Comparison of ENCODE assay signal across 16 mouse cellular contexts in the genomic region with DNA sequence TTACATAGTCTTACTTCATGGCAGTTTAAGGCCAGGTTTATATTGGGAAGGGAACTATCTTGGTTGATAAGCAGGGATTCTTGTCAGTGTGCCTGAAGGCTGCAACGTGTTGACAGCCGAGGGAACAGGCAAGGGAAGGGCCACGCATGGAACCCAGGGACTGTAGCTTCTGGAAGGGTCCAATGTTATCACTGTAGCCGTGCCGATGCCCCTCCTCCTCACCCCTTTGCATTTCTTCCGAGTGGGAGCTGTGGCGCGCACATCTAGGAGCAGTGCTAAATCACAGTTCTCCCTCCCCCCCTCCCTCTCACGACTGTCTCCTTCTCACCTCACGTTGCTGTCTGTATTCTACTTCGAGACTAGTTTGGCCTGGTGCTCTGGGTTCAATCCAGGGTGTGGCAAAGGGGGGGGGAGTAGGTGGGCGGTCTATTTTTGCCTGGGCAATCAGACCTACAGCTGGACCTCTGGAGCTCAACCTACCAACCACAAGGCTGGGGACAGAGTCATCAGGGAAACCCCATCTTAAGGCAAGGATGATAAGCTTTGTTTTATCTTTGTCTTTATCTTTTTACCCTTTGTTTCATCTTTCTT. TPM values are rescaled to one million over a fixed set of nuclear protein-coding genes. Genes with fewer than 3 reads are reported as not detected.
DNase-seq lines count a peak whose midpoint lies in the region; ATAC-seq and TF ChIP-seq lines count a peak whose summit lies in the region.
"Had no signal": no experiment of that assay in that cellular context is flagged by ENCODE, and none has a peak within 500 bp of the region (broad histone marks: within the 10 kb centered on the region; RNA-seq: fewer than 3 reads in every experiment).

No protein-coding gene starts in this region.

- no peak overlapping the region for H3K27ac ChIP-seq in hindbrain, embryonic 13.5 days
- H3K27ac ChIP-seq in hindbrain, embryonic 11.5 days (ENCODE audit: low read depth, low read length) = no peak overlapping the region
- peak overlapping the region; percentile 42; the same call in 1 of the 2 replicates for H3K27ac ChIP-seq in heart, embryonic 10.5 days
- H3K27ac ChIP-seq: forebrain, embryonic 10.5 days; left cerebral cortex, adult 2 months; limb, embryonic 12.5 days; liver, embryonic 15.5 days; macrophage; midbrain, embryonic 13.5 days had no signal

- DNase-seq in hindbrain, embryonic 11.5 days (ENCODE audit: low spot score) = no peak
- DNase-seq in heart, embryonic 10.5 days (ENCODE audit: low spot score) = peak; percentile 81
- DNase-seq in heart, postnatal 10 days = peak; percentile 73 to 81
- DNase-seq in thymus, postnatal 25 days = no peak
- DNase-seq in adrenal gland, adult 8-10 months = no peak
- DNase-seq: adrenal gland, postnatal 10 days; cerebellum, adult 8-10 months; kidney, adult 8-10 months had no signal

- 85% methylated on average over 12 of the region's 12 CpGs for WGBS in hindbrain, embryonic 13.5 days
- WGBS in hindbrain, embryonic 11.5 days = 92% methylated on average over 12 of the region's 12 CpGs
- WGBS in heart, embryonic 10.5 days = 25% methylated on average over 12 of the region's 12 CpGs

- H3K9ac ChIP-seq in hindbrain, embryonic 13.5 days = no peak overlapping the region
- no peak overlapping the region for H3K9ac ChIP-seq in hindbrain, embryonic 11.5 days (ENCODE audit: low read depth, low read length)
- H3K9ac ChIP-seq: limb, embryonic 12.5 days; liver, embryonic 15.5 days; midbrain, embryonic 13.5 days had no signal

- no peak for TF ChIP-seq POLR2A in myocyte (IDR thresholded peaks at IDR 0.05; ENCODE audit: insufficient read length, low read depth)

- no peaks in the 10 kb centered on the region for H3K27me3 ChIP-seq in hindbrain, embryonic 13.5 days
- no peaks in the 10 kb centered on the region for H3K27me3 ChIP-seq in hindbrain, embryonic 11.5 days (ENCODE audit: control insufficient read depth, insufficient read depth, low read length)
- H3K27me3 ChIP-seq in heart, embryonic 10.5 days (ENCODE audit: insufficient read depth, poor library complexity, severe bottlenecking) = no peaks in the 10 kb centered on the region
- no peaks in the 10 kb centered on the region for H3K27me3 ChIP-seq in myocyte (ENCODE audit: control insufficient read depth, insufficient read depth, insufficient read length)
- H3K27me3 ChIP-seq: limb, embryonic 12.5 days; liver, embryonic 15.5 days; midbrain, embryonic 13.5 days had no signal

- H3K9me3 ChIP-seq in hindbrain, embryonic 13.5 days = no peaks in the 10 kb centered on the region
- H3K9me3 ChIP-seq in hindbrain, embryonic 11.5 days (ENCODE audit: control insufficient read depth, low read length) = no peaks in the 10 kb centered on the region
- no peaks in the 10 kb centered on the region for H3K9me3 ChIP-seq in heart, embryonic 10.5 days
- H3K9me3 ChIP-seq: forebrain, embryonic 10.5 days; limb, embryonic 12.5 days; liver, embryonic 15.5 days; midbrain, embryonic 13.5 days had no signal

- H3K4me2 ChIP-seq in hindbrain, embryonic 13.5 days = no peak overlapping the region
- H3K4me2 ChIP-seq in hindbrain, embryonic 11.5 days (replicated peaks; ENCODE audit: low read depth, low read length) = no peak overlapping the region
- peak overlapping the region; percentile 45 for H3K4me2 ChIP-seq in myocyte (ENCODE audit: low read depth)
- H3K4me2 ChIP-seq: limb, embryonic 12.5 days; liver, embryonic 15.5 days; midbrain, embryonic 13.5 days had no signal

- peaks cover 16% of the 10 kb centered on the region; the same call in 1 of the 2 replicates for H3K4me1 ChIP-seq in hindbrain, embryonic 13.5 days (replicated peaks)
- H3K4me1 ChIP-seq in hindbrain, embryonic 11.5 days (replicated peaks; ENCODE audit: control insufficient read depth, insufficient read depth, low read length) = no peaks in the 10 kb centered on the region
- peaks cover 56% of the 10 kb centered on the region for H3K4me1 ChIP-seq in heart, embryonic 10.5 days
- H3K4me1 ChIP-seq: forebrain, embryonic 10.5 days; limb, embryonic 12.5 days; liver, embryonic 15.5 days; midbrain, embryonic 13.5 days had no signal

- H3ac ChIP-seq in myocyte (ENCODE audit: control insufficient read depth, insufficient read length) = no peak overlapping the region

- H3K4me3 ChIP-seq in hindbrain, embryonic 13.5 days = no peak overlapping the region
- H3K4me3 ChIP-seq in hindbrain, embryonic 11.5 days (ENCODE audit: low read depth, low read length) = no peak overlapping the region
- H3K4me3 ChIP-seq in heart, embryonic 10.5 days = peak overlapping the region; percentile 18; the same call in 1 of the 2 replicates
- no peak overlapping the region for H3K4me3 ChIP-seq in myocyte
- H3K4me3 ChIP-seq: forebrain, embryonic 10.5 days; left cerebral cortex, adult 2 months; limb, embryonic 12.5 days; liver, embryonic 15.5 days; midbrain, embryonic 13.5 days had no signal

- H3K36me3 ChIP-seq in hindbrain, embryonic 13.5 days = no peaks in the 10 kb centered on the region
- H3K36me3 ChIP-seq in hindbrain, embryonic 11.5 days (ENCODE audit: control insufficient read depth, insufficient read depth, low read length) = no peaks in the 10 kb centered on the region
- H3K36me3 ChIP-seq in heart, embryonic 10.5 days = no peaks in the 10 kb centered on the region
- H3K36me3 ChIP-seq in myocyte (ENCODE audit: control insufficient read depth, insufficient read depth) = no peaks in the 10 kb centered on the region
- H3K36me3 ChIP-seq: forebrain, embryonic 10.5 days; limb, embryonic 12.5 days; liver, embryonic 15.5 days; midbrain, embryonic 13.5 days had no signal

- ATAC-seq in hindbrain, embryonic 13.5 days (ENCODE audit: low FRiP score) = 0 out of 2 replicates have a peak, but pooled peaks have one; percentile 12
- no peak for ATAC-seq in hindbrain, embryonic 11.5 days (ENCODE audit: low FRiP score)
- ATAC-seq: midbrain, embryonic 13.5 days had no signal

- H3K79me2 ChIP-seq in myocyte (ENCODE audit: control insufficient read depth, insufficient read depth) = no peaks in the 10 kb centered on the region

- intact Hi-C loops in heart, postnatal 10 days (cut with DNase I) = loop anchor here (1.0 to 5.0 kb wide), 3 partner anchors 21 to 132 kb away; no protein-coding TSS in a partner anchor

TF ChIP-seq in myocyte, 11 proteins besides CTCF, POLR2A, EP300 and RAD21:
- TF ChIP-seq SRF (IDR thresholded peaks at IDR 0.05; ENCODE audit: control insufficient read depth, insufficient read length, low read depth) = no peak
- no peak for TF ChIP-seq MYOG (IDR thresholded peaks at IDR 0.05; ENCODE audit: control insufficient read depth in 1 of 3, insufficient read depth in 1 of 3, insufficient read length in 2 of 3, low read depth in 2 of 3)
- no peak for TF ChIP-seq USF1 (IDR thresholded peaks at IDR 0.05; ENCODE audit: low read depth)
- no peak for TF ChIP-seq TCF12 (IDR thresholded peaks at IDR 0.05; ENCODE audit: insufficient read depth, poor library complexity, severe bottlenecking)
- no peak for TF ChIP-seq MAX (IDR thresholded peaks at IDR 0.05; ENCODE audit: low read depth)
- TF ChIP-seq TCF3 (IDR thresholded peaks at IDR 0.05; ENCODE audit: insufficient read length, low read depth) = no peak
- no peak for TF ChIP-seq E2F4 (IDR thresholded peaks at IDR 0.05; ENCODE audit: insufficient read depth)
- no peak for TF ChIP-seq CEBPB (IDR thresholded peaks at IDR 0.05; ENCODE audit: insufficient read depth, poor library complexity, severe bottlenecking)
- TF ChIP-seq POLR2AphosphoS2 (IDR thresholded peaks at IDR 0.05; ENCODE audit: insufficient read length, low read depth) = no peak

RNA-seq across cellular contexts. Expression of a gene that starts 29.6 kb away (rescaled TPM):
- polyA plus RNA-seq in hindbrain, embryonic 13.5 days (2015; fragmentation: Nextera tagmentation; extraction: Ambion mirVana) = 42.6 and 43.3 TPM in 2 replicates
- 11.3 and 13.6 TPM in 2 replicates for polyA plus RNA-seq in hindbrain, embryonic 11.5 days (2014; fragmentation: Nextera tagmentation; extraction: Ambion mirVana)
- 92.5 and 153 TPM in 2 replicates for polyA plus RNA-seq in heart, embryonic 10.5 days (2016; fragmentation: Nextera tagmentation; extraction: Ambion mirVana)
- 100 to 1,000 TPM; 252 to 325 TPM for total RNA-seq in heart, postnatal 10 days (2021)
- 5.0 TPM for polyA plus RNA-seq in myocyte (2012; fragmentation: generic; extraction: Trizol)
- total RNA-seq in adrenal gland, adult 8-10 months (2022) = 10 to 100 TPM in 2 of 4 experiments, 1 to 10 TPM in 2; 5.5 to 33.1 (median 13.5) TPM
- polyA plus RNA-seq: macrophage had no signal

Comparison
In these comparisons a context has a peak if more than half of its experiments do, and no peak if none do; other contexts are left out.
1. DNase-seq: peak in heart, embryonic 10.5 days (single experiment) and heart, postnatal 10 days (2 of 2); none in hindbrain, embryonic 11.5 days (single experiment), thymus, postnatal 25 days (single experiment) and adrenal gland, adult 8-10 months (single experiment).